Mouse (Mus musculus): ENCODE data around the gene Dnah1. TPM values are rescaled to one million over a fixed set of nuclear protein-coding genes. Genes with fewer than 3 reads are reported as not detected.
A peak's percentile ranks its signal among the peaks of the same experiment; 100 is the strongest.

The Dnah1 gene
- polyA plus RNA-seq, 1 experiment from 2014 or later = 1.7 TPM

DNA sequence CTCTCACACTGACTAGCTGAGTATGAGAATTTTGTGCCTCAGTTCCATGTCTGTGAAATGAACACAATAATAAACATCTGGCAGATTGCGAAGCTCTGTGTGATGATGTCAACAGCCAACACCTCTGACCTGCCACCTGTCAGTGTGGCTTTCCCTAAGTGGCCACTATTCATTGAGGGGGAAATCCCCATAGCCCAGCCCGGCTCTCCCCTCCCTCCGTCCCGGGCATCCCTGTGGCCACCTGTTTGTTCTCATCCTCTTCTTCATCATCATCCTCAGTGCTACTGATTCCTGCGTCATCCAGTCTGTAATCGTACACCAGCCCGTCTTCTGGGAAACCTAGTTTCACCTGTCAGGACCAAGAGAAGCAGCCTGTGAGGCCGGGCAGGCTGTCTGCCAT, 38.0 kb downstream of the Dnah1 start:
- no peaks in the 10 kb centered on the region for H3K36me3 ChIP-seq (ENCODE audit: control insufficient read depth, insufficient read depth, low read length)
- no peaks in the 10 kb centered on the region for H3K9me3 ChIP-seq (ENCODE audit: control insufficient read depth, low read length)
- no peak overlapping the region for H3K27ac ChIP-seq (ENCODE audit: low read depth, low read length)
- 80% methylated on average over 8 of the region's 8 CpGs for WGBS
- no peaks in the 10 kb centered on the region for H3K4me1 ChIP-seq (replicated peaks; ENCODE audit: control insufficient read depth, insufficient read depth, low read length)
- H3K27me3 ChIP-seq (replicated peaks; ENCODE audit: control insufficient read depth, insufficient read depth, low read length) = peaks cover 2% of the 10 kb centered on the region; the same call in 1 of the 2 replicates
- no peak overlapping the region for H3K9ac ChIP-seq (ENCODE audit: low read depth, low read length)
- ATAC-seq (replicated peaks; ENCODE audit: low FRiP score) (no peak), DNase-seq (ENCODE audit: low spot score) (no peak)
- H3K4me3 ChIP-seq (ENCODE audit: low read depth, low read length) = no peak overlapping the region
- no peak overlapping the region for H3K4me2 ChIP-seq

DNA sequence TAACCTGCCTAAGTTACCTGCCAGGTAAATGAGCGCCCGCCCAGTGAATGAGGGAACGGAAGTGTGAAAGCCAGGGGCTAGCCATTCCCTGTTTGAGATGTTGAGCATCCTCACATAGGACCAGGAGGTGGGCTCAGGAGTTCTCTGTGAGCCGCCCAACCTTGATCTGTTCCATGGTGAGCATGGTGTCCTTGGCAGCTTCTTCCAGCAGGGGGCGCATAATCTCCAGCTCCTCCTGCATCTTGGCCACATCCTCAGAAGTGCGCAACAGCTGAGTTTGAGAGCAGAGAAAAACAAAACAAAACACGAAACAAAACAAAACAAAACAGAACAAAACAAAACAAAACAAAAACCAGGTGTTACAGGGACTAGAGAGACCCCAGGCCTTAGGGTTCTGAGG, 51.5 kb downstream of the Dnah1 start:
- Histone ChIP-seq H3K9me3 (ENCODE audit: control insufficient read depth, low read length) (no peaks in the 10 kb centered on the region), H3K4me2 (no peak overlapping the region), H3K36me3 (ENCODE audit: control insufficient read depth, insufficient read depth, low read length) (no peaks in the 10 kb centered on the region), H3K27ac (ENCODE audit: low read depth, low read length) (no peak overlapping the region), H3K9ac (ENCODE audit: low read depth, low read length) (no peak overlapping the region), H3K4me3 (ENCODE audit: low read depth, low read length) (no peak overlapping the region), H3K27me3 (replicated peaks; ENCODE audit: control insufficient read depth, insufficient read depth, low read length) (no peaks in the 10 kb centered on the region; the same call in 1 of the 2 replicates), H3K4me1 (replicated peaks; ENCODE audit: control insufficient read depth, insufficient read depth, low read length) (peaks cover 6% of the 10 kb centered on the region; the same call in 1 of the 2 replicates)
- DNase-seq (ENCODE audit: low spot score) (peak; percentile 72), ATAC-seq (replicated peaks; ENCODE audit: low FRiP score) (peak; percentile 54; the same call in 1 of the 2 replicates)
- 25% methylated on average over 7 of the region's 7 CpGs for WGBS

DNA sequence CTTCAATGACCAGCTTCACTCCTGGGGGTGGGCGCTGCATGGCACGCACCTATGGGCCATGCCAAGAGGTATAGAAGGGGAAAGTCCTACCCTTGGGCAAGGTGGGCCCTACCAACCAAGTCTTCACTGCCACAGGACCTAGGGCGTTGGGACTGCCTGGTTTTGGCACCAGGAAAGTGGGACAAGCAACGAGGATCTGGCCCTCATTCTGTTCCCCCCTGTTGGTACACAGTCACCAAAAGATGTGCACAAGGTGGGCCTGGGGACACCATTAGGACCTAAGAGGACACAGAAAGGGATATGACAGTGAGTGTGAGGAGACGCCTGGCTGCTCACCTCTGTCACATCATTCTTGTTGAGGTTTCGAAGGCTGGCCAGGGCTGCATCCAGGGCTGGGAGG, 52.6 kb downstream of the Dnah1 start:
- 82% methylated on average over 6 of the region's 6 CpGs for WGBS

DNA sequence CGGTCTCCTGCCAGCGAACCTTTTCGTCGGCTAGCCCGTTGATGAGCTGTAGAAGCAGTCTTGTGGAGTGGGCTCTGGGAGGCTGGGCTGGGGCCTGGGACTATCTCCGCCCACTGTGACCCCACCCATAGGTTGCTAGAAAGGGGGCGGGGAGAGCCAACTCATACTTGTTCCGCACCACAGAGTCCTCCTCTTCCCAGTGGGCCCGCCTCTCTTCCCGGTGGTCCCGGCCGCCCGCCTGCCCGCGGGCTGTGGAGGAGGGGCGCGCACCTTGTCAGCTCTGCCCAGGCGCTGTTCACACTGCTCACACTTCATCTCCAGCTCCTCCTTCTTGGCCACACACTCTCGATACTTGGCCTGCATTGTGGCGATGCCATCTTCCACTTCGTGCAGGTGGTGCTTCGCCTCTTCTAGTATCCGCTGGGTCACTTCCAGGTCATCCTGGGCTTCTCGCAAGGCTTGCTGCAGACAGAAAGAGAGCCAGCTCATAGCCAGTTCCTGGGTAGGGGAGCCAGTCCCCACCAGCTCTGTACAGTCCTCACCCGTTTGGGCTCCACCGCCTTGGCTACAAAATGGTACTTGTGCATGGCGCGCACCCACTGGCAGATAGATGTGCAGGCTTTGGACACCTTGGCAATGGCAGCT, 54.1 kb downstream of the Dnah1 start:
- 16% methylated on average over 28 of the region's 28 CpGs for WGBS
- H3K4me3 ChIP-seq (ENCODE audit: low read depth, low read length) = peak overlapping the region; percentile 38
- H3K36me3 ChIP-seq (ENCODE audit: control insufficient read depth, insufficient read depth, low read length) = no peaks in the 10 kb centered on the region
- no peaks in the 10 kb centered on the region for H3K9me3 ChIP-seq (ENCODE audit: control insufficient read depth, low read length)
- H3K4me1 ChIP-seq (replicated peaks; ENCODE audit: control insufficient read depth, insufficient read depth, low read length) = peaks cover 6% of the 10 kb centered on the region; the same call in 1 of the 2 replicates
- peak overlapping the region; percentile 66 for H3K4me2 ChIP-seq
- H3K9ac ChIP-seq (ENCODE audit: low read depth, low read length) = peak overlapping the region; percentile 46
- ATAC-seq (replicated peaks; ENCODE audit: low FRiP score) (peak; percentile 76), DNase-seq (ENCODE audit: low spot score) (peak; percentile 64)
- H3K27ac ChIP-seq (ENCODE audit: low read depth, low read length) = no peak overlapping the region
- no peaks in the 10 kb centered on the region; the same call in 1 of the 2 replicates for H3K27me3 ChIP-seq (replicated peaks; ENCODE audit: control insufficient read depth, insufficient read depth, low read length)

More for the DNA sequence above, 52.6 kb downstream of the Dnah1 start:
- DNase-seq (ENCODE audit: low spot score) (no peak), ATAC-seq (replicated peaks; ENCODE audit: low FRiP score) (no peak)
- Histone ChIP-seq H3K9me3 (ENCODE audit: control insufficient read depth, low read length) (no peaks in the 10 kb centered on the region), H3K4me1 (replicated peaks; ENCODE audit: control insufficient read depth, insufficient read depth, low read length) (peaks cover 6% of the 10 kb centered on the region; the same call in 1 of the 2 replicates), H3K27ac (ENCODE audit: low read depth, low read length) (no peak overlapping the region), H3K9ac (ENCODE audit: low read depth, low read length) (no peak overlapping the region), H3K36me3 (ENCODE audit: control insufficient read depth, insufficient read depth, low read length) (no peaks in the 10 kb centered on the region), H3K4me3 (ENCODE audit: low read depth, low read length) (no peak overlapping the region), H3K4me2 (no peak overlapping the region), H3K27me3 (replicated peaks; ENCODE audit: control insufficient read depth, insufficient read depth, low read length) (no peaks in the 10 kb centered on the region; the same call in 1 of the 2 replicates)

DNA sequence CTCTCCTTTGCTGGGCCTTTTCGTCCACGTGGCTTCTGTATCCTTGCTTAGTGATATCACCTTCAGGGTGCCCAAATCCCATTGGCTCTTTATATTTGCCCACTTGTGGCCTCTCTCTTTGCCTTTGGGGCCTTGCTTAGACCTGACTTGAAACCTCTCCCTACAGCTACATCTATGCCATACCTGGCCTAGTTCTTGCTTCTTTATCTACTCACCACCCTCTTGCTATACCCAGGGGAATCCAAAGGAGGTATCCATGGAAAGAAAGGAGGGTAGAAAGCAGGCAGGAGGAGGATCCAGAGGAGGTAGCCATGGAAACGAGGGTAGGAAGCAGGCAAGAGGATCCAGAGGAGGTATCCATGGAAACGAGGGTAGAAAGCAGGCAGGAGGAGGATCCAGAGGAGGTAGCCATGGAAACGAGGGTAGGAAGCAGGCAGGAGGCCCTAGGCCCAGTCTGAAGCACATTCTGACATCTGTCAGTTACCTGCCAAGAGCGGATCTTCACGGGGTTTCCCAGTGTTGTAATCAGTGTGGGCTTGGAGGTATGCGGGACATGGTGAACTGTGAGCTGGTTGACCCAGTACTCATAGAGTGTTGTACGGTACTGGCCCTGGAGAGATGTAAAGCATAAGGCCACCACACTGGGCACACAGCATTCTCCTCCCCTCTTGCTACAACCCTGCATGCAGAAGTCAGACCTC, 55.2 kb downstream of the Dnah1 start:
- no peaks in the 10 kb centered on the region for H3K9me3 ChIP-seq (ENCODE audit: control insufficient read depth, low read length)
- H3K27ac ChIP-seq (ENCODE audit: low read depth, low read length) = no peak overlapping the region
- H3K27me3 ChIP-seq (replicated peaks; ENCODE audit: control insufficient read depth, insufficient read depth, low read length) = no peaks in the 10 kb centered on the region; the same call in 1 of the 2 replicates
- WGBS = 74% methylated on average over 9 of the region's 9 CpGs
- no peaks in the 10 kb centered on the region for H3K36me3 ChIP-seq (ENCODE audit: control insufficient read depth, insufficient read depth, low read length)
- no peak overlapping the region for H3K9ac ChIP-seq (ENCODE audit: low read depth, low read length)
- H3K4me2 ChIP-seq = no peak overlapping the region; the same call in 1 of the 2 replicates
- no peak overlapping the region for H3K4me3 ChIP-seq (ENCODE audit: low read depth, low read length)
- H3K4me1 ChIP-seq (replicated peaks; ENCODE audit: control insufficient read depth, insufficient read depth, low read length) = peaks cover 6% of the 10 kb centered on the region; the same call in 1 of the 2 replicates
- ATAC-seq (replicated peaks; ENCODE audit: low FRiP score) (no peak), DNase-seq (ENCODE audit: low spot score) (no peak)

DNA sequence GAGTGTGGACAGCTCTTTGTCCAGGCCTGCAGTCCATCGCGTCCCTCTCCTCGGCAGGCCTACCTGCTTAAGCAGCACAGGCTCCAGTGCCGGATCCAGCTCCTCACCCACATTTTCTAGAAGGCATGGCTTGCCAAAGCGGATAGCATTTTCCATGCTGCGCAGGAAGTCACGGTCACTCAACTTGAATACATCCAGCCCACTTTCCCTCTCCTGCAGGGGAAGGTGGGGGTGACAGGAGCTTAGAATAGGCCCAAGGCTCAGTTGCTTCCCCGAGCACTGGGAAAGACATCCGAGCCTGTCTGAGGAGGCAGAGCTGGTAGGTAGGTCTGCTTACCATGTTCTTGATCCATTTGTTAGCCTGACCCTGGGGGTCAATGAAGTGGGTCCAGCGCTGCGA, 56.0 kb downstream of the Dnah1 start:
- Histone ChIP-seq H3K4me1 (replicated peaks; ENCODE audit: control insufficient read depth, insufficient read depth, low read length) (peaks cover 6% of the 10 kb centered on the region; the same call in 1 of the 2 replicates), H3K4me2 (no peak overlapping the region), H3K36me3 (ENCODE audit: control insufficient read depth, insufficient read depth, low read length) (no peaks in the 10 kb centered on the region), H3K27ac (ENCODE audit: low read depth, low read length) (no peak overlapping the region), H3K27me3 (replicated peaks; ENCODE audit: control insufficient read depth, insufficient read depth, low read length) (no peaks in the 10 kb centered on the region; the same call in 1 of the 2 replicates), H3K4me3 (ENCODE audit: low read depth, low read length) (no peak overlapping the region), H3K9me3 (ENCODE audit: control insufficient read depth, low read length) (no peaks in the 10 kb centered on the region), H3K9ac (ENCODE audit: low read depth, low read length) (no peak overlapping the region)
- ATAC-seq (replicated peaks; ENCODE audit: low FRiP score) (no peak), DNase-seq (ENCODE audit: low spot score) (no peak)
- WGBS = 88% methylated on average over 11 of the region's 11 CpGs

DNA sequence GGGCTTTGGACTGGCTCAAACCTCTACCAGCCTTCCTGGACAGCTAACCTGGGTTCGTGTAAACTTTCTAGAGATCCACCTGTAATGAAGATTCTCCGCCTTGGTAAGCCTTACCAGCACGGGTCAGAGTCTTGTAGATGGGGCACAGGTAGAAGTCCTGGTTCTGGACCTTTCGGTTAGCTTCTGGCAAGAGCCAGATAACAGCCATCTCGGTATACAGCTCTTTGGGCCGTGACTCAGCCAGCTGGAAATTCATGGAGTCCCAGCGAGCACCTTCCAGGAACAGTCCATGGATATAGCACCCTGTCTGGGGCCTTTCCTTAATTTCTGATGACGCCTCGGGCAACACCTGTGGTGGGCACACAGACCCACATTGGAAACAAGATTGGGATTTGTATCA, 62.8 kb downstream of the Dnah1 start:
- ATAC-seq (replicated peaks; ENCODE audit: low FRiP score) = peak; percentile 48
- no peaks in the 10 kb centered on the region for H3K27me3 ChIP-seq (replicated peaks; ENCODE audit: control insufficient read depth, insufficient read depth, low read length)
- H3K4me1 ChIP-seq (replicated peaks; ENCODE audit: control insufficient read depth, insufficient read depth, low read length) = peaks cover 23% of the 10 kb centered on the region
- peak overlapping the region; percentile 60 for H3K4me2 ChIP-seq
- 85% methylated on average over 9 of the region's 9 CpGs for WGBS
- H3K9ac ChIP-seq (ENCODE audit: low read depth, low read length) = peak overlapping the region; percentile 22; the same call in 1 of the 2 replicates
- no peaks in the 10 kb centered on the region for H3K9me3 ChIP-seq (ENCODE audit: control insufficient read depth, low read length)
- peak overlapping the region; percentile 91 for H3K27ac ChIP-seq (ENCODE audit: low read depth, low read length)
- DNase-seq (ENCODE audit: low spot score) = no peak
- peak overlapping the region; percentile 20; the same call in 1 of the 2 replicates for H3K4me3 ChIP-seq (ENCODE audit: low read depth, low read length)
- H3K36me3 ChIP-seq (ENCODE audit: control insufficient read depth, insufficient read depth, low read length) = peaks cover 45% of the 10 kb centered on the region

DNA sequence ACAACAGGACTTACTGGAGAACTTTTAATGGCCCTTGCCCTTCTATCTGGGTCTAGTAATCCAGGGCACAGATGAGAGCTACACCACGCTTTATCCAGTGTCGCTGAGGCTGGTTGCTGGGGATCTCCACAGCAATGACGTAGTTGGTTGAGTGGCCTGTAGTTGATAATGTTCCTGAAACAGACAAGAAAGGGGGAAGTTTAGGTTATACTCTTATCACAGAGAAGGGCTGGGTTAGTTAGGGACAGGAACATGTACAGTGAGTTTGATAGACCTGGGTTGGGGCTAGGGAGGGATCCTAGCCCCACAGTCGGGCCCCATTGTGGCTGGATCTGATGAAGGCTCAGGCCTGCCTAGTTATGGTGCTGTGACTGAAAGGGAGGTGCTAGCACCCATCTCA, 63.3 kb downstream of the Dnah1 start:
- Histone ChIP-seq H3K4me1 (replicated peaks; ENCODE audit: control insufficient read depth, insufficient read depth, low read length) (peaks cover 23% of the 10 kb centered on the region), H3K9me3 (ENCODE audit: control insufficient read depth, low read length) (no peaks in the 10 kb centered on the region), H3K27me3 (replicated peaks; ENCODE audit: control insufficient read depth, insufficient read depth, low read length) (no peaks in the 10 kb centered on the region), H3K4me2 (peak overlapping the region; percentile 60), H3K9ac (ENCODE audit: low read depth, low read length) (peak overlapping the region; percentile 22; the same call in 1 of the 2 replicates), H3K27ac (ENCODE audit: low read depth, low read length) (peak overlapping the region; percentile 91), H3K4me3 (ENCODE audit: low read depth, low read length) (peak overlapping the region; percentile 20; the same call in 1 of the 2 replicates), H3K36me3 (ENCODE audit: control insufficient read depth, insufficient read depth, low read length) (peaks cover 50% of the 10 kb centered on the region)
- DNase-seq (ENCODE audit: low spot score) (no peak), ATAC-seq (replicated peaks; ENCODE audit: low FRiP score) (peak; percentile 98)
- 53% methylated on average over 4 of the region's 4 CpGs for WGBS

Data from liver, embryonic 11.5 days (tissue).